Mouse (Mus musculus) left cerebral cortex, adult 6 months (tissue): Measurements from ENCODE around the gene Nsd2. TPM values are rescaled to one million over a fixed set of nuclear protein-coding genes. Genes with fewer than 3 reads are reported as not detected.

Experiments used
- long read RNA-seq, 2 experiments: library from polyadenylated mRNA; unstranded; transcript quantifications; one replicate each; pipeline ENCODE4 v2.0.0; 2019 to 2020
- polyA plus RNA-seq: library from polyadenylated mRNA; unstranded; fragments of <200 nt; fragmentation: Nextera tagmentation; gene quantifications from 2 replicates; pipeline ENCODE4 v1.2.3, GENCODE M21; 2021

The Nsd2 gene
- 7.8 and 17.3 TPM in 2 replicates for polyA plus RNA-seq
- long read RNA-seq, experiment 1, partial matches to known transcripts, result 7 of 68 reads
- long read RNA-seq, experiment 1, other reads (novel, unspliced or antisense), result 61 of 68 reads
- long read RNA-seq, experiment 2, full-length matches to known transcripts, result 1 of 27 reads
- long read RNA-seq, experiment 2, partial matches to known transcripts, result 4 of 27 reads
- long read RNA-seq, experiment 2, other reads (novel, unspliced or antisense), result 22 of 27 reads

DNA sequence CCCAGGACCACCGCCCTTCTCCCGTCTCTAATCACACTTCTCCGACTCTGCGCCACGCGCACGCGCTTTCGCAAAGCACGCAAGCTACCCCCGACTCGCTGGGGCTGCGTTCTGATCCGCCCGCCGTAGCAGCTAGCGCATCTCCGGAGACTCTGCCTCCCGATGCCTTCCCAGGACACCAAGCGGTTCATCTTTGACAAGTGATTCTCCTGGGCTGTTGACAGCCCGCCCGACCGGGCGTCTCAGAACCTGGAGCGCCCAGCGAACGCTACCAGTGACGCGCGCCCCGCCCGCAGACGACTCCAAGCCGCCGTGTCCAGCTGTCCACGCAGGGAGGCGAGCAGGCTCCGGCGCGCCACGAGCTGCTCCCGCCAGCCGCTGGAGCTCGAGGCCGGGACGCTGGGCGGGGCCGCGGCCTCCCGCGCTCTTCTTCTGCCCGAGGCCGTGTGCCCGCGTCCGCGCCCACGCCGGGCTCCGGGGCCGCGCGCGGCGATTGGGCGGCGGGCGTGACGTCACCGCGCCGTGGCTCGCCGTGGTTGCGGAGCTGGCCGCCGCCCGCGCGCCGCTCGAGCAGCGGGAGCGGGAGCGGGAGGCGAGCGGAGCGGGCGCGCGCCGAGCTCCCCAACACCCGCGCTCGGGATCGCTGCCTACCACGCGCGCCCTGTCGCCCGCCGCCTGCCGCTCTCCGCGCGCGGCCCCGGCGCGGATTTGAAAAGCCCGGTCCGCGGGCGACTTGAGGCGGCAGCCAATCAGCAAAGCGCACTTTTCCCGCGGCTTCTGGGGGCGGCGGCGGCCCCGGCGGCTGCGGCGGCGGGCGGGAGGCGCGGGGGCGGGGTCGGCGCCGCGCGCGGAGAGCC is at the start of gene Nsd2:
Gene Nsd2 (plus strand): TSS at position 850 of the 857 bp plus-strand sequence.

DNA sequence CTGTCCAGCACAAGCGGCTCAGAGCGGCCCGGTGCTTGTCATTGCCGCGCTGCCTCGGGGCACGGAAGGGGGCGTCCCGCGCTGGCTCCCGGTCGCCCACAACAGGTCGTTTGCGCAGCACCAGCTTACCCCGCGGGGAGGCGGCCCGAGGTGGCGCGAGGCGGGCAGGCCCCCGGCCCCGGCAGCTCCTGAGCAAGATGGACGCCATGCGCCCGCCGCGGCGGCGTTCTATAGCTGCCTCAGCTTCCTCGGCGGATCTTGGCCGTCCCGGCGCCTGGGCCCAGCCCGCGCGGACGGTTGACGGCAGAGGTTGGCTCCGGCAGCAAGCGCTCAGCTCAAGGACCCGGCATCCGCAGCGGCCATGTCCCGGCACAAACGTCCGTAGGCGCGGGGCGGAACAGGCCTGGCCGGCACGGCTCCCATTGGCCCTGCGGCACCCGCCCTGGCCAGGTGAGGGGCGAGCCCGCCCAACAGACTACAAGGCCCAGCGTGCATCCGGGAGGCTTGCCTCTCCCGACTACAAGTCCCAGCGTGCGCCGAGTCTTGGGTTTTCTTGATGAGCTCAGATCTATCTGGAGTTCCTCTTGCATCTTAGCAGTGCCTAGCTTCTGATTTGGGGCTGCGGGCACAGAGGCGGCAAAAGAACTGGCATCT is 38.1 kb upstream of the Nsd2 start, which contains the start of gene Letm1:
Gene Letm1 (minus strand): TSS at position 473 of the 654 bp plus-strand sequence.

DNA sequence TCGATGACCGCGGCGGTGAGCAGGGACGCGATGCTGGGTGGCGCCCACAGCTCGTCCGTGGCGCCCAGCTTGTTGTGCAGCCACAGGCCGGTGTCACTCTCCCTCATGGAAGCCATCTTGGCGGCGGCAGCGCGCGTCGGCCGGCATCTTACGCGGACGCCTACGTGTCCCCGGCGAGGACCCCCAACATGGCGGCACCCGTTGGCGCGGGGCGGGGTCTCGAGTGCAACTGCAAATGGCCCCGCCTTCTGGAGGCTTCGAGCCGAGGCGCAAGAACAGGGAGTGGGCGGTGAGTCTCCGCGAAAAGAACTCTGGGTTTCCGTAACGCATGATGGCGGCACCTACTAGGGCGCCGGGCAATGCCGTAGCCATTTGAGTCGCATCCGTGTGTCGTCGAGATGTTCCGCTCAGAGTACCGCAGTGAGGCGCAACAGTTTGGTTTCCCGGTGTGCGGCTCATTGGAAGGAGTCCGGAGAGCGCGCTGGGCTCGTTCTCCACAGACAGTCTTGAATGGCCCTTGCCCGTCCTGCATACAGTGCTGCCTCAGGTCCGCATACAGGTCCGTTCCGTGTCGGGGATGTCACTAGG is 115.7 kb downstream of the Nsd2 start, which contains the start of gene Nelfa:
Gene Nelfa (minus strand): TSS at position 294 of the 588 bp plus-strand sequence.

Other genes with a start within 250 kb of the Nsd2 start
- gene Fam53a, start 191.1 kb upstream of the Nsd2 start, polyA plus RNA-seq, result 30.7 and 33.6 TPM in 2 replicates
- gene Gm9903, start 190.8 kb upstream of the Nsd2 start, polyA plus RNA-seq, result 0.61 and 0.63 TPM in 2 replicates
- gene Slbp, start 168.2 kb upstream of the Nsd2 start, polyA plus RNA-seq, result 27.1 and 34.4 TPM in 2 replicates
- gene Tacc3, start 162.6 kb upstream of the Nsd2 start, polyA plus RNA-seq, result 3.2 and 3.3 TPM in 2 replicates
- 31.4 and 35.5 TPM in 2 replicates for gene Tmem129, start 162.3 kb upstream of the Nsd2 start, polyA plus RNA-seq
- 51.0 and 65.2 TPM in 2 replicates for gene Fgfr3, start 99.1 kb upstream of the Nsd2 start, polyA plus RNA-seq
- gene Letm1, start 37.9 kb upstream of the Nsd2 start, polyA plus RNA-seq, result 66.7 and 73.1 TPM in 2 replicates
- 16.1 and 19.6 TPM in 2 replicates for gene Nelfa, start 115.7 kb downstream of the Nsd2 start, polyA plus RNA-seq
- 461 and 569 TPM in 2 replicates for gene Gm1673, start 162.7 kb downstream of the Nsd2 start, polyA plus RNA-seq
- gene Nat8l, start 175.3 kb downstream of the Nsd2 start, polyA plus RNA-seq, result 18.5 and 19.3 TPM in 2 replicates